Mouse (Mus musculus) T-helper 1 cell (primary cell): ENCODE data around the gene Peg3.

ENCODE experiments used
- in situ Hi-C: fragments of 300-600 bp; cut with MboI, MseI; formaldehyde crosslinking; loops from one replicate; pipeline ENCODE4 v1.15.1; 2025; ENCODE audit warnings: high pct_unique_total_duplicates

The Peg3 gene

GRCm38 (mm10) chr7:6709396-6709795, 20.8 kb downstream of the Peg3 start:
- in situ Hi-C loops, result no loop called here

- in situ Hi-C loops, result no loop called here
Observed at GRCm38 (mm10) chr7:6708451-6709180, 21.6 kb downstream of the Peg3 start.

- in situ Hi-C loops, result no loop called here
Observed at GRCm38 (mm10) chr7:6707416-6708015, 22.7 kb downstream of the Peg3 start.

- in situ Hi-C loops, result no loop called here
Observed at GRCm38 (mm10) chr7:6699230-6699629, 31.0 kb downstream of the Peg3 start.

GRCm38 (mm10) chr7:6696241-6697045, 33.8 kb downstream of the Peg3 start, which contains the start of gene Zim1:
TSS of gene Zim1 (minus strand) at chr7:6696450.
- in situ Hi-C loops, result no loop called here

- in situ Hi-C loops, result no loop called here
Observed at GRCm38 (mm10) chr7:6685511-6685910, 44.7 kb downstream of the Peg3 start.

GRCm38 (mm10) chr7:6666726-6667125, 63.5 kb downstream of the Peg3 start:
- in situ Hi-C loops, result no loop called here

- in situ Hi-C loops, result no loop called here
Observed at GRCm38 (mm10) chr7:6663430-6663829, 66.8 kb downstream of the Peg3 start.

GRCm38 (mm10) chr7:6659605-6660004, 70.6 kb downstream of the Peg3 start:
- in situ Hi-C loops, result no loop called here

GRCm38 (mm10) chr7:6658606-6659005, 71.6 kb downstream of the Peg3 start:
- in situ Hi-C loops, result no loop called here
